Comparison of ENCODE assay signal across 8 mouse cellular contexts in the genomic region with DNA sequence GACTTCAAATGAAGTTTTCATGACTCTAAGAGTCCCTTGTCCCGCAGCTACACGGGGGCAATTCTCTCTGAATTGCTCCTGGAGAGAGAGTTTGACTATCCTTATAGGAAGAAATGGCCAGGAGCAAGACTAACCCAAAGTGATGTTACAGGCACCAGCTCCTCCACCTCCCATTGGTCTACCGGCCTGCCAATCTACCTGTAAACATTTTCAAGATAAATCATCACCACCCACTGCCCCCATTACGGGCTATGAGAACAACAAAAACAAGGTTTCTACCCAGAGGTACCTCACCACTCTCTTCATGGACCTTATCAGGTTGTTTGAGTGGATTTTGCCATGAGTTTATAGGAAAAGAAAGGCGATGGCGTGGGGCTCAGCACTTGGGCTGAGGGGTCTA. TPM values are rescaled to one million over a fixed set of nuclear protein-coding genes. Genes with fewer than 3 reads are reported as not detected.
DNase-seq lines count a peak whose midpoint lies in the region; ATAC-seq and TF ChIP-seq lines count a peak whose summit lies in the region.

No protein-coding gene starts in this region.

- TF ChIP-seq EP300 in liver, embryonic 14.5 days (IDR thresholded peaks at IDR 0.05; ENCODE audit: low read depth) = no peak

- peaks cover 15% of the 10 kb centered on the region for H3K27me3 ChIP-seq in E14TG2a.4 (ENCODE audit: insufficient read depth, low read length)
- peaks cover 15% of the 10 kb centered on the region; the same call in 1 of the 2 replicates for H3K27me3 ChIP-seq in embryonic facial prominence, embryonic 14.5 days (replicated peaks; ENCODE audit: control insufficient read depth, insufficient read depth, low read length)
- no peaks in the 10 kb centered on the region; the same call in 1 of the 2 replicates for H3K27me3 ChIP-seq in hindbrain, postnatal 0 days (ENCODE audit: insufficient read depth, low read length)
- peaks cover 24% of the 10 kb centered on the region for H3K27me3 ChIP-seq in liver, embryonic 14.5 days (ENCODE audit: control insufficient read depth, insufficient read depth, low read length)

- H3K9ac ChIP-seq in embryonic facial prominence, embryonic 14.5 days (ENCODE audit: low read depth, low read length) = no peak overlapping the region
- H3K9ac ChIP-seq in hindbrain, postnatal 0 days (replicated peaks; ENCODE audit: low read length) = no peak overlapping the region; the same call in 1 of the 2 replicates
- no peak overlapping the region for H3K9ac ChIP-seq in liver, embryonic 14.5 days (replicated peaks)

- H3K4me3 ChIP-seq in E14TG2a.4 (replicated peaks; ENCODE audit: low read length) = peak overlapping the region; percentile 95
- H3K4me3 ChIP-seq in embryonic facial prominence, embryonic 14.5 days (ENCODE audit: low read depth, low read length) = peak overlapping the region; percentile 71
- peak overlapping the region; percentile 57 for H3K4me3 ChIP-seq in hindbrain, postnatal 0 days (ENCODE audit: low read length)
- peak overlapping the region; percentile 53 to 56 for H3K4me3 ChIP-seq in liver, embryonic 14.5 days (ENCODE audit: insufficient read depth in 1 of 2, low read depth in 2 of 2, low read length in 2 of 2)

- no peak for ATAC-seq in embryonic facial prominence, embryonic 14.5 days (ENCODE audit: low read depth)
- no peak for ATAC-seq in hindbrain, postnatal 0 days
- ATAC-seq in liver, embryonic 14.5 days (ENCODE audit: insufficient read depth) = no peak

- peak overlapping the region; percentile 93 for H3K4me2 ChIP-seq in embryonic facial prominence, embryonic 14.5 days (ENCODE audit: low read depth, low read length)
- peak overlapping the region; percentile 96 for H3K4me2 ChIP-seq in hindbrain, postnatal 0 days (ENCODE audit: low read depth, low read length)
- peak overlapping the region; percentile 67 for H3K4me2 ChIP-seq in liver, embryonic 14.5 days (ENCODE audit: low read depth)

- WGBS in embryonic facial prominence, embryonic 14.5 days = 44% methylated on average over 6 of the region's 6 CpGs
- WGBS in hindbrain, postnatal 0 days = 39% methylated on average over 6 of the region's 6 CpGs
- WGBS in liver, embryonic 14.5 days (ENCODE audit: insufficient replicate concordance) = 10% methylated on average over 6 of the region's 6 CpGs

- no peak for TF ChIP-seq CTCF in E14TG2a.4 (conservative IDR thresholded peaks at IDR 0.05; ENCODE audit: low read length)
- TF ChIP-seq CTCF in hindbrain, postnatal 0 days (IDR thresholded peaks at IDR 0.05; ENCODE audit: low read depth) = no peak
- no peak for TF ChIP-seq CTCF in liver, embryonic 14.5 days (IDR thresholded peaks at IDR 0.05; ENCODE audit: low read depth)

- H3K9me3 ChIP-seq in E14TG2a.4 (ENCODE audit: low read length) = no peaks in the 10 kb centered on the region; the same call in 1 of the 2 replicates
- 0 out of 2 replicates have a peak, but pooled peaks cover 3% of the 10 kb centered on the region for H3K9me3 ChIP-seq in embryonic facial prominence, embryonic 14.5 days (ENCODE audit: control insufficient read depth, low read length)
- no peaks in the 10 kb centered on the region for H3K9me3 ChIP-seq in hindbrain, postnatal 0 days (ENCODE audit: low read length)
- H3K9me3 ChIP-seq in liver, embryonic 14.5 days (ENCODE audit: control insufficient read depth, low read length) = no peaks in the 10 kb centered on the region

- H3K27ac ChIP-seq in embryonic facial prominence, embryonic 14.5 days (replicated peaks; ENCODE audit: low read depth, low read length) = no peak overlapping the region
- H3K27ac ChIP-seq in hindbrain, postnatal 0 days = no peak overlapping the region
- no peak overlapping the region for H3K27ac ChIP-seq in liver, embryonic 14.5 days

- no peak for DNase-seq in embryonic facial prominence, embryonic 14.5 days (ENCODE audit: low spot score)
- no peak for DNase-seq in hindbrain, postnatal 0 days (ENCODE audit: low spot score)
- DNase-seq in liver, embryonic 14.5 days (ENCODE audit: low read depth in 3 of 3, low spot score in 3 of 3) = no peak
- peak; percentile 68 to 69 for DNase-seq in thymus, postnatal 10 days (ENCODE audit: low spot score in 2 of 2)
- DNase-seq in urinary bladder, postnatal 4 days (ENCODE audit: low spot score in 2 of 2) = no peak
- DNase-seq in gastrocnemius, adult 18-20 months (ENCODE audit: low spot score) = no peak
- no peak for DNase-seq in spleen, adult 18-20 months

- peaks cover 66% of the 10 kb centered on the region for H3K4me1 ChIP-seq in E14TG2a.4 (replicated peaks; ENCODE audit: low read depth, low read length)
- H3K4me1 ChIP-seq in embryonic facial prominence, embryonic 14.5 days (ENCODE audit: control insufficient read depth, insufficient read depth, low read length) = peaks cover 19% of the 10 kb centered on the region
- H3K4me1 ChIP-seq in hindbrain, postnatal 0 days (ENCODE audit: insufficient read depth, low read length) = peaks cover 9% of the 10 kb centered on the region; the same call in 1 of the 2 replicates
- peaks cover 0 to 5% of the 10 kb centered on the region in 2 experiments; a peak in 1 of 4 replicates for H3K4me1 ChIP-seq in liver, embryonic 14.5 days (replicated peaks; ENCODE audit: control insufficient read depth in 2 of 2, insufficient read depth in 2 of 2, low read length in 1 of 2)

- peaks cover 17% of the 10 kb centered on the region; the same call in 1 of the 2 replicates for H3K36me3 ChIP-seq in E14TG2a.4 (ENCODE audit: insufficient read depth, low read length)
- H3K36me3 ChIP-seq in embryonic facial prominence, embryonic 14.5 days (ENCODE audit: control insufficient read depth, insufficient read depth, low read length) = no peaks in the 10 kb centered on the region
- no peaks in the 10 kb centered on the region for H3K36me3 ChIP-seq in hindbrain, postnatal 0 days (ENCODE audit: insufficient read depth, low read length)
- no peaks in the 10 kb centered on the region for H3K36me3 ChIP-seq in liver, embryonic 14.5 days (replicated peaks; ENCODE audit: control insufficient read depth, insufficient read depth, low read depth)

RNA-seq across cellular contexts. Expression of a gene that starts 1.4 kb away (rescaled TPM):
- 12.0 and 16.5 TPM in 2 replicates for polyA plus RNA-seq in embryonic facial prominence, embryonic 14.5 days (2014; fragmentation: Nextera tagmentation; extraction: Ambion mirVana)
- 8.3 and 8.5 TPM in 2 replicates for total RNA-seq in hindbrain, postnatal 0 days (2014; rRNA removed)
- polyA plus RNA-seq in hindbrain, postnatal 0 days (2015; fragmentation: Nextera tagmentation; extraction: Ambion mirVana) = 5.4 and 5.8 TPM in 2 replicates
- 0.96 and 1.1 TPM in 2 replicates for polyA plus RNA-seq in liver, embryonic 14.5 days (2012; rRNA removed)
- polyA plus RNA-seq in liver, embryonic 14.5 days (2014; fragmentation: Nextera tagmentation; extraction: Ambion mirVana) = 0.99 and 1.5 TPM in 2 replicates
- total RNA-seq in gastrocnemius, adult 18-20 months (2021) = 10 to 100 TPM; 42.6 to 43.9 TPM

Comparison
In these comparisons a context has a peak if more than half of its experiments do, and no peak if none do; other contexts are left out.
1. DNase-seq: peak in thymus, postnatal 10 days (2 of 2); none in embryonic facial prominence, embryonic 14.5 days (single experiment), hindbrain, postnatal 0 days (single experiment), liver, embryonic 14.5 days (0 of 3), urinary bladder, postnatal 4 days (0 of 2), gastrocnemius, adult 18-20 months (single experiment) and spleen, adult 18-20 months (0 of 2).
2. Peak in every context shown above with its lines, with median percentiles within 50 percentile points of each other: H3K4me3 ChIP-seq and H3K4me2 ChIP-seq.